Comparison of ENCODE assay signal across 17 mouse cellular contexts in the genomic region with DNA sequence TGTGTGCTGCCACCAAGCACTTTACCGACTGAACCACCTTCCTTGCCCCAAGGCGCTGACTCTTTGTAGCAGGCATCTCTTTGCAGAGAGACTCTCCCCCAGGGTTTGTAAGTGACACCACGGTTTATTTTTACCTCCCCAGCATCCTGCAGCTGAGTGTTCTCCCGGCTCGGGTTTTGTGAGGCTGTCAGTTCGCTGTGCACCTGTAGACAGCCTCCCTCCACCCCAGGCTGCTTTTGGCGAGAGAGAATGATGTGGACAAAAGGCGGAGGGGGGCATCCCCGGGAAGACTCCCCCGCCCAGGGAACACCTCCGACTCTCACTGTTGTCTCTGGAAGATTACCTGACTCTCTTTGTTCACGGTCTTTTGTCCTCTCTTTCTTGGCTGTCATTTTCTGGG. TPM values are rescaled to one million over a fixed set of nuclear protein-coding genes. Genes with fewer than 3 reads are reported as not detected.
DNase-seq lines count a peak whose midpoint lies in the region; ATAC-seq and TF ChIP-seq lines count a peak whose summit lies in the region.
"Had no signal": no experiment of that assay in that cellular context is flagged by ENCODE, and none has a peak within 500 bp of the region (broad histone marks: within the 10 kb centered on the region; RNA-seq: fewer than 3 reads in every experiment).

No protein-coding gene starts in this region.

- H3K4me3 ChIP-seq in hindbrain, embryonic 13.5 days, result no peak overlapping the region
- no peak overlapping the region for H3K4me3 ChIP-seq in hindbrain, embryonic 11.5 days (ENCODE audit: low read depth, low read length)
- no peak overlapping the region for H3K4me3 ChIP-seq in MEL (ENCODE audit: control insufficient read depth in 1 of 2, insufficient read depth in 1 of 2, low read depth in 2 of 2, low read length in 2 of 2)
- no peak overlapping the region for H3K4me3 ChIP-seq in heart, postnatal 0 days (ENCODE audit: low read depth, low read length)
- H3K4me3 ChIP-seq: forebrain, embryonic 12.5 days; megakaryocyte, embryonic 14.5 days; neural tube, embryonic 12.5 days had no signal

- no peak for TF ChIP-seq CTCF in MEL (IDR thresholded peaks at IDR 0.05 in 2 of 3, conservative IDR thresholded peaks at IDR 0.05 in 1 of 3; ENCODE audit: control insufficient read depth in 1 of 3, insufficient read depth in 1 of 3, low read depth in 2 of 3, low read length in 3 of 3, poor library complexity in 1 of 3, severe bottlenecking in 1 of 3)
- TF ChIP-seq CTCF in heart, postnatal 0 days (IDR thresholded peaks at IDR 0.05; ENCODE audit: low read depth), result no peak

- no peak for TF ChIP-seq EP300 in MEL (IDR thresholded peaks at IDR 0.05; ENCODE audit: low read depth in 1 of 2, low read length in 2 of 2)
- no peak for TF ChIP-seq EP300 in heart, postnatal 0 days (IDR thresholded peaks at IDR 0.05; ENCODE audit: low read depth)

- H3K4me2 ChIP-seq in hindbrain, embryonic 13.5 days, result no peak overlapping the region
- H3K4me2 ChIP-seq in hindbrain, embryonic 11.5 days (replicated peaks; ENCODE audit: low read depth, low read length), result no peak overlapping the region
- H3K4me2 ChIP-seq in heart, postnatal 0 days (ENCODE audit: low read depth, low read length), result 0 out of 2 replicates have a peak overlapping the region, but pooled peaks have one; percentile 16
- H3K4me2 ChIP-seq: forebrain, embryonic 12.5 days; neural tube, embryonic 12.5 days had no signal

- DNase-seq in heart, adult 18-20 months, result peak; percentile 7 to 15
- no peak for DNase-seq in heart, postnatal 14 days
- DNase-seq in hindbrain, embryonic 11.5 days (ENCODE audit: low spot score), result no peak
- DNase-seq in MEL (ENCODE audit: low read depth, low spot score), result no peak
- DNase-seq in heart, postnatal 0 days (ENCODE audit: low spot score), result peak; percentile 64
- DNase-seq in embryo, embryonic 11 days, result no peak
- DNase-seq: gastrocnemius, postnatal 36 days; liver, postnatal 0 days; lung, postnatal 14 days; right cerebral cortex, postnatal 25 days; thymus, postnatal 14 days had no signal

- ATAC-seq in hindbrain, embryonic 13.5 days (ENCODE audit: low FRiP score), result no peak
- ATAC-seq in hindbrain, embryonic 11.5 days (ENCODE audit: low FRiP score), result no peak
- peak; percentile 21 for ATAC-seq in heart, postnatal 0 days (ENCODE audit: insufficient read depth, low read depth)
- ATAC-seq: inflammation-experienced regulatory T-cells, adult 6 months; liver, postnatal 0 days; midbrain, embryonic 16.5 days had no signal

- peak overlapping the region; percentile 18; the same call in 1 of the 2 replicates for H3K27ac ChIP-seq in hindbrain, embryonic 13.5 days
- no peak overlapping the region for H3K27ac ChIP-seq in hindbrain, embryonic 11.5 days (ENCODE audit: low read depth, low read length)
- H3K27ac ChIP-seq in MEL (ENCODE audit: control insufficient read depth, low read depth, low read length), result peak overlapping the region; percentile 52
- H3K27ac ChIP-seq in heart, postnatal 0 days (ENCODE audit: low read depth), result peak overlapping the region; percentile 82
- H3K27ac ChIP-seq: forebrain, embryonic 12.5 days; neural tube, embryonic 12.5 days had no signal

- no peak for TF ChIP-seq RAD21 in MEL (IDR thresholded peaks at IDR 0.05; ENCODE audit: low read depth, low read length)

- no peaks in the 10 kb centered on the region for H3K79me2 ChIP-seq in MEL (ENCODE audit: control insufficient read depth, insufficient read depth, low read length, poor library complexity)

- peaks cover 21% of the 10 kb centered on the region for H3K27me3 ChIP-seq in hindbrain, embryonic 13.5 days
- H3K27me3 ChIP-seq in hindbrain, embryonic 11.5 days (ENCODE audit: control insufficient read depth, insufficient read depth, low read length), result no peaks in the 10 kb centered on the region
- H3K27me3 ChIP-seq in MEL (ENCODE audit: control insufficient read depth in 1 of 2, insufficient read depth in 2 of 2, low read length in 2 of 2), result no peaks in the 10 kb centered on the region
- H3K27me3 ChIP-seq in heart, postnatal 0 days (ENCODE audit: control insufficient read depth, insufficient read depth, low read length), result no peaks in the 10 kb centered on the region
- H3K27me3 ChIP-seq: neural tube, embryonic 12.5 days had no signal

- H3K9ac ChIP-seq in hindbrain, embryonic 13.5 days, result no peak overlapping the region
- no peak overlapping the region for H3K9ac ChIP-seq in hindbrain, embryonic 11.5 days (ENCODE audit: low read depth, low read length)
- peak overlapping the region; percentile 13 for H3K9ac ChIP-seq in MEL (ENCODE audit: control insufficient read depth, low read depth, low read length, poor library complexity, severe bottlenecking)
- no peak overlapping the region for H3K9ac ChIP-seq in heart, postnatal 0 days (replicated peaks; ENCODE audit: low read depth, low read length)
- H3K9ac ChIP-seq: forebrain, embryonic 12.5 days; liver, postnatal 0 days; neural tube, embryonic 12.5 days had no signal

- TF ChIP-seq POLR2A in MEL (IDR thresholded peaks at IDR 0.05; ENCODE audit: control insufficient read depth in 1 of 2, insufficient read depth in 1 of 2, low read depth in 1 of 2, low read length in 2 of 2, poor library complexity in 1 of 2), result no peak

- intact Hi-C loops in heart, postnatal 14 days (cut with DNase I), result no loop called here

- peaks cover 34% of the 10 kb centered on the region for H3K4me1 ChIP-seq in hindbrain, embryonic 13.5 days (replicated peaks)
- H3K4me1 ChIP-seq in hindbrain, embryonic 11.5 days (replicated peaks; ENCODE audit: control insufficient read depth, insufficient read depth, low read length), result no peaks in the 10 kb centered on the region; the same call in 1 of the 2 replicates
- H3K4me1 ChIP-seq in MEL (ENCODE audit: control insufficient read depth in 1 of 2, insufficient read depth in 2 of 2, low read length in 2 of 2), result peaks cover 21 to 57% of the 10 kb centered on the region in 2 experiments
- peaks cover 41% of the 10 kb centered on the region for H3K4me1 ChIP-seq in heart, postnatal 0 days (ENCODE audit: control insufficient read depth, insufficient read depth)

- no peaks in the 10 kb centered on the region for H3K36me3 ChIP-seq in hindbrain, embryonic 13.5 days
- H3K36me3 ChIP-seq in hindbrain, embryonic 11.5 days (ENCODE audit: control insufficient read depth, insufficient read depth, low read length), result no peaks in the 10 kb centered on the region
- peaks cover 0 to 35% of the 10 kb centered on the region in 2 experiments; a peak in 2 of 4 replicates for H3K36me3 ChIP-seq in MEL (ENCODE audit: control insufficient read depth in 1 of 2, insufficient read depth in 2 of 2, low read length in 2 of 2)
- H3K36me3 ChIP-seq in heart, postnatal 0 days (replicated peaks; ENCODE audit: control insufficient read depth, insufficient read depth, low read length), result no peaks in the 10 kb centered on the region
- H3K36me3 ChIP-seq: forebrain, embryonic 12.5 days; neural tube, embryonic 12.5 days had no signal

- no peaks in the 10 kb centered on the region for H3K9me3 ChIP-seq in hindbrain, embryonic 13.5 days
- no peaks in the 10 kb centered on the region for H3K9me3 ChIP-seq in hindbrain, embryonic 11.5 days (ENCODE audit: control insufficient read depth, low read length)
- H3K9me3 ChIP-seq in MEL (replicated peaks; ENCODE audit: insufficient read depth, low read length), result no peaks in the 10 kb centered on the region
- H3K9me3 ChIP-seq in heart, postnatal 0 days (replicated peaks; ENCODE audit: control insufficient read depth, low read length), result no peaks in the 10 kb centered on the region
- H3K9me3 ChIP-seq: forebrain, embryonic 12.5 days; megakaryocyte, embryonic 14.5 days; neural tube, embryonic 12.5 days had no signal

- 47% methylated on average over 12 of the region's 12 CpGs for WGBS in hindbrain, embryonic 13.5 days
- 47% methylated on average over 12 of the region's 12 CpGs for WGBS in hindbrain, embryonic 11.5 days
- 16% methylated on average over 12 of the region's 12 CpGs for WGBS in heart, postnatal 0 days

TF ChIP-seq in MEL, 35 proteins besides CTCF, POLR2A, EP300 and RAD21:
- no peak for TF ChIP-seq E2F4 (IDR thresholded peaks at IDR 0.05; ENCODE audit: borderline replicate concordance, low read depth, low read length)
- no peak for TF ChIP-seq MYC (IDR thresholded peaks at IDR 0.05; ENCODE audit: low read depth, low read length)
- TF ChIP-seq MAX (IDR thresholded peaks at IDR 0.05; ENCODE audit: low read length), result no peak
- no peak for TF ChIP-seq POLR2AphosphoS2 (IDR thresholded peaks at IDR 0.05; ENCODE audit: low read length)
- TF ChIP-seq CHD1 (IDR thresholded peaks at IDR 0.05; ENCODE audit: low read depth, low read length), result no peak
- no peak for TF ChIP-seq NRF1 (IDR thresholded peaks at IDR 0.05; ENCODE audit: insufficient read depth, low read depth, low read length, poor library complexity, severe bottlenecking)
- no peak for TF ChIP-seq GATA1 (IDR thresholded peaks at IDR 0.05; ENCODE audit: low read depth, low read length)
- no peak for TF ChIP-seq ZNF384 (IDR thresholded peaks at IDR 0.05; ENCODE audit: low read depth, low read length)

RNA-seq across cellular contexts. Expression of a gene that starts 54.0 kb away (rescaled TPM):
- 100 to 1,000 TPM; 174 to 194 TPM for total RNA-seq in heart, adult 18-20 months (2021)
- total RNA-seq in heart, postnatal 14 days (2021), result 100 to 1,000 TPM; 129 to 133 TPM
- polyA plus RNA-seq in hindbrain, embryonic 13.5 days (2015; fragmentation: Nextera tagmentation; extraction: Ambion mirVana), result 0.25 and 0.32 TPM in 2 replicates
- polyA plus RNA-seq in hindbrain, embryonic 11.5 days (2014; fragmentation: Nextera tagmentation; extraction: Ambion mirVana), result 0.22 and 0.36 TPM in 2 replicates
- total RNA-seq in MEL (2012; rRNA removed), result not detected in 2 replicates
- polyA plus RNA-seq in MEL (2012; ENCODE audit: insufficient read depth in 1 of 2, insufficient read length in 2 of 2, low read depth in 1 of 2, low replicate concordance in 2 of 2, missing spikeins in 1 of 2), result under 1 TPM in 1 of 2 experiments, not detected in 1; 0.03 TPM
- total RNA-seq in heart, postnatal 0 days (2014; rRNA removed; ENCODE audit: low replicate concordance), result 82.7 and 96.1 TPM in 2 replicates
- 11.5 and 16.8 TPM in 2 replicates for polyA plus RNA-seq in heart, postnatal 0 days (2015; fragmentation: Nextera tagmentation; extraction: Ambion mirVana)
- polyA plus RNA-seq: inflammation-experienced regulatory T-cells, adult 6 months had no signal

Comparison
In these comparisons a context has a peak if more than half of its experiments do, and no peak if none do; other contexts are left out.
1. DNase-seq: peak in heart, adult 18-20 months (2 of 2) and heart, postnatal 0 days (single experiment); none in heart, postnatal 14 days (0 of 2), hindbrain, embryonic 11.5 days (single experiment), MEL (single experiment) and embryo, embryonic 11 days (single experiment).
2. RNA of a gene that starts 54.0 kb away (total RNA-seq): 174 to 194 TPM in heart, adult 18-20 months, 129 to 133 TPM in heart, postnatal 14 days and 82.7 to 96.1 TPM in heart, postnatal 0 days; not detected in MEL; every median in the first group is over 10 times any median in the second.